Comparison of ENCODE assay signal across 9 mouse cellular contexts in the genomic region with DNA sequence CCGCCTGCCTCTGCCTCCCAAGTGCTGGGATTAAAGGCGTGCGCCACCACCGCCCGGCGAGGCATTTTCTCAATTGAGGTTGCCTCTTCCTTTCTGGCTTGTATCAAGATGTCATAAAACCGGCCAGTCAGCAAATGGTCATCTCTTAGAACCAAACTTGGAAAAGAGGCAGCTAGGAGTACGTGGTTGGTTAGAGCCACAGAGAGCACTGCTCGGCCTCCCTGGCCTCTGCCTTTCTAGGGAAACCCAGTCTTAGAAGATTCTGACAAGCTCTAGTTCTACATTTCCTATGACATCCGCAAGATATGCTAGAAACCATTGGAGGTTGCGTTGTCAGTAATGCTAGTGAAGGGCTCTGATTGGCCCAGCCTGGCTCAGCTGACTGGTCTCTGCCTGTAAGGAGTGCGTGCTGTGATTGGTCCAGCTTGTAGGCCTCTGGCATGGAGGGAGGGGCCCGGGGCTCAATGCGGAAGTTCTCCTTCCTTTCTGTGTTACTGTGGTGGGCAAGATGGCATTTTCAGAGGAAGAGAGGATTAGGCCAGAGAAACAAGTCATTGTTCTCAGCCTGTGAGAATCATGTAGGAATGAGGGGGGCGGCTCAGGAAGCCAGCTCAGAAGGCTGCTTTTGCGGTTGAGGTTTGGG. TPM values are rescaled to one million over a fixed set of nuclear protein-coding genes. Genes with fewer than 3 reads are reported as not detected.
DNase-seq lines count a peak whose midpoint lies in the region; ATAC-seq lines count a peak whose summit lies in the region.
"Had no signal": no experiment of that assay in that cellular context is flagged by ENCODE, and none has a peak within 500 bp of the region (broad histone marks: within the 10 kb centered on the region; RNA-seq: fewer than 3 reads in every experiment).

No protein-coding gene starts in this region.

- H3K36me3 ChIP-seq in hindbrain, embryonic 13.5 days = no peaks in the 10 kb centered on the region

- peak; percentile 60 to 66 for DNase-seq in layer of hippocampus, adult 8-10 months (ENCODE audit: low spot score in 2 of 2)
- DNase-seq in layer of hippocampus, postnatal 14 days (ENCODE audit: low spot score in 2 of 2) = no peak
- DNase-seq in ZHBTc4 (ENCODE audit: low read depth, low spot score) = peak; percentile 80
- peak; percentile 58 for DNase-seq in heart, postnatal 4 days
- DNase-seq in lung, postnatal 25 days (ENCODE audit: low spot score) = peak; percentile 61
- peak; percentile 38 for DNase-seq in right cerebral cortex, postnatal 4 days
- DNase-seq in cerebellum, postnatal 36 days = no peak

- no peak for ATAC-seq in hindbrain, embryonic 13.5 days (ENCODE audit: low FRiP score)

- H3K9me3 ChIP-seq in hindbrain, embryonic 13.5 days = no peaks in the 10 kb centered on the region

- no peak overlapping the region for H3K4me3 ChIP-seq in hindbrain, embryonic 13.5 days

- no peak overlapping the region for H3K4me2 ChIP-seq in hindbrain, embryonic 13.5 days

- H3K4me1 ChIP-seq in hindbrain, embryonic 13.5 days (replicated peaks) = peaks cover 13% of the 10 kb centered on the region

- WGBS in hindbrain, embryonic 13.5 days = 82% methylated on average over 16 of the region's 16 CpGs

- H3K27ac ChIP-seq in hindbrain, embryonic 13.5 days = no peak overlapping the region

- no peak overlapping the region for H3K9ac ChIP-seq in hindbrain, embryonic 13.5 days

- no peaks in the 10 kb centered on the region for H3K27me3 ChIP-seq in hindbrain, embryonic 13.5 days

RNA-seq across cellular contexts. Expression of a gene that starts 47.3 kb away (rescaled TPM):
- 10 to 100 TPM in 2 of 4 experiments, 1 to 10 TPM in 2; 9.3 to 15.3 (median 12.2) TPM for total RNA-seq in layer of hippocampus, adult 8-10 months (2022)
- 1 to 10 TPM; 7.5 to 8.3 TPM for total RNA-seq in layer of hippocampus, postnatal 14 days (2021)
- total RNA-seq in heart, postnatal 4 days (2021) = 10 to 100 TPM; 11.8 to 12.7 TPM
- polyA plus RNA-seq in hindbrain, embryonic 13.5 days (2015; fragmentation: Nextera tagmentation; extraction: Ambion mirVana) = 2.1 TPM in 2 replicates

RNA-seq across cellular contexts. Expression of a gene that starts 48.5 kb away (rescaled TPM):
- 1 to 10 TPM in 3 of 4 experiments, under 1 TPM in 1; 0.54 to 2.2 (median 1.5) TPM for total RNA-seq in layer of hippocampus, adult 8-10 months (2022)
- total RNA-seq in layer of hippocampus, postnatal 14 days (2021) = 1 to 10 TPM; 1.5 to 2.3 TPM
- total RNA-seq in heart, postnatal 4 days (2021) = under 1 TPM in 1 of 2 experiments, not detected in 1; 0.47 TPM
- polyA plus RNA-seq in hindbrain, embryonic 13.5 days (2015; fragmentation: Nextera tagmentation; extraction: Ambion mirVana) = not detected in 2 replicates
- polyA plus RNA-seq: limb, embryonic 11.5 days had no signal

Comparison
In these comparisons a context has a peak if more than half of its experiments do, and no peak if none do; other contexts are left out.
1. DNase-seq: peak in layer of hippocampus, adult 8-10 months (2 of 2), ZHBTc4 (single experiment), heart, postnatal 4 days (single experiment), lung, postnatal 25 days (single experiment) and right cerebral cortex, postnatal 4 days (single experiment); none in layer of hippocampus, postnatal 14 days (0 of 2) and cerebellum, postnatal 36 days (0 of 2).